Mouse (Mus musculus) 416B (cell line): Measurements from ENCODE around the gene Cox8a.
A peak's percentile ranks its signal among the peaks of the same experiment; 100 is the strongest.

Experiments used
- DNase-seq: peaks from one replicate; pipeline ENCODE4 v3.0.0; 2011; ENCODE audit warnings: low read depth

Gene Cox8a

GRCm38 (mm10) chr19:7185715-7186291 is 31.6 kb downstream of the Cox8a start:
- DNase-seq, result no peak

DNA sequence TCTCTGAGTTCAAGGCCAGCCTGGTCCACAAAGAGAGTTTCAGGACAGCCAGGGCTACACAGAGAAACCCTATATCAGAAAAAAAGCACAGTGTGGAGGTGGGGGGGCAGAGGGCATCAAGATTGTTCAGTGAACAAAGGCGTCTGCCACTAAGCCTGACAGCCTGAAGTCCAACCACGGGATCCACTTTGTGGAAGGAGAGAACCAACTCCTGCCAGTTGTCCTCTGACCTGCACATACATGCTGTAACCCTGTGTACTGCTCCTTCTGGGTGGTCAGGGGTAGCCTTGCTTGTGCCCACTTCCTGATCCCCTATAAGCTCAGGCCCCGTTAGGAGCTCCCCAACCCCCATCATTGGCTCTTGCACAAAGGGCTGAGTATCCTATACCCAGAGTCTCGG is 32.4 kb downstream of the Cox8a start:
- DNase-seq, result no peak

GRCm38 (mm10) chr19:7183419-7183818 is 34.0 kb downstream of the Cox8a start:
- DNase-seq, result no peak

DNA sequence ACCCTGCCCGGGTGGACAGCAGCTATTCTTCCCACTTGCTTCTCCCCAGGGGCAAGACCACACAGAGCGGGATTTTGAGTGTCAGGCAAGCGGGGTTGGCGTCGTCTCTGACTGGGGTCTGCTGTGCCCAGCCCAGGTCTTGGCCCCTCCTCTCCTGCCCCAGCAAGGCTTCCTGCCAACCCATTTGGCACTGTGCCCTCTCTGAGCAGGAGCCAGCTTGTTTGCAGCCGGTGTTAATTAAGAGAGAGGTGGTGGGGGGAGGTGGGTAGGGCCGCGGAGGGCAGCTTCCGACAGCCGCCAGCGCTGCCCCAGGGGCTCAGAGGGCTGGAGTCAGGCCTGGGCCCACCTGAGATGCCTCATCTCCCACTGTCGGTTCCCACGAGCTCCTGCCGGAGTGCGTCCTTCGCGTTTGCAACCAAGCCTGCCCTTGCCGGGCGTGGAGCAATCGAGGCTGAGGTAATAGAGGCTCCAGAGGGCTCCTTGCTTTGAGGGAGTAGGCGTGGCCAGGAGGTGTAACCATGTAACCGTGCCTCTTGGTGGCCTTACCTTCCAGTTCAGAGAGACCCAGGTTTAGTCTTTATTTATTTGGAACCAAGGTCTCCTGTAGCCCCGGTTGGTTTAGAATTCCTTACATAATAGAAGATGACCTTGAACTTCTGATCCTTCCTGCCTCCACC is 35.0 kb downstream of the Cox8a start:
- peak; percentile 33 for DNase-seq

- DNase-seq, result no peak
Measured at GRCm38 (mm10) chr19:7181496-7181895, 35.9 kb downstream of the Cox8a start.

GRCm38 (mm10) chr19:7180756-7181405 is 36.5 kb downstream of the Cox8a start:
- no peak for DNase-seq

GRCm38 (mm10) chr19:7178841-7179452 is 38.5 kb downstream of the Cox8a start:
- no peak for DNase-seq

DNA sequence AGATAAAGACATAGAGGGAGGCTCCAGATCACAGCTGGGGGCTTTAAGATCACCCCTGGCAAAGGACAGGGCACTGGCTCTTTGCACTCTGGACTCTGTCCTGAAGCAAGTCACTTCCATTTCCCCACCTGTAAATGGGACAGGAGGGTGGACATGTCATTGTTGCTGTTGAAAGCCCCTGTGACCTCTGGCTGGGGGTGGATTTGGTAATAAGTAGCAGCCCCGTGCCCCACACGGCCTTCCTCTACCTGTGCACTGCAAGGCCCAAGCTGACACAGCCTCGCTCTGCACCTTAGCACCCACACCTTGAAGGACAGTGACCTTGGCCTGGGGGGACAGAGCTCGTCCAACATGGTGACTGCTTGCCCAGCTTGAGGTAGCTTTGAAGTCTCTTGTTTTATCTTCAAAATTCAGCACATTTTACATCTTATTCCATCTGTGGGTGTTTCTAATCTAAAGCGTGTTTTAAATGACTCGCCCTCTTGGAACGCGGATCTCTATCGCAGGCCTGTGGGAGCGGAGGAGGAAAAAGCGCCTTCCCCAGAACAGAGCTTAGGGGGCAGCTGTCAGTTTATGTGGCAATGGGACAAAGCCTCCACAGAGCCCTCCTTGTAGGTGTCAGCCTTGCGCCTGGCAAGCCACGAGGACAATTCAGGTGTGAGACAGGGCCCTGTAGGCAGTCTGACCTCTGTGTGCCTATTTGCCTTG is 39.5 kb downstream of the Cox8a start:
- DNase-seq, result no peak

DNA sequence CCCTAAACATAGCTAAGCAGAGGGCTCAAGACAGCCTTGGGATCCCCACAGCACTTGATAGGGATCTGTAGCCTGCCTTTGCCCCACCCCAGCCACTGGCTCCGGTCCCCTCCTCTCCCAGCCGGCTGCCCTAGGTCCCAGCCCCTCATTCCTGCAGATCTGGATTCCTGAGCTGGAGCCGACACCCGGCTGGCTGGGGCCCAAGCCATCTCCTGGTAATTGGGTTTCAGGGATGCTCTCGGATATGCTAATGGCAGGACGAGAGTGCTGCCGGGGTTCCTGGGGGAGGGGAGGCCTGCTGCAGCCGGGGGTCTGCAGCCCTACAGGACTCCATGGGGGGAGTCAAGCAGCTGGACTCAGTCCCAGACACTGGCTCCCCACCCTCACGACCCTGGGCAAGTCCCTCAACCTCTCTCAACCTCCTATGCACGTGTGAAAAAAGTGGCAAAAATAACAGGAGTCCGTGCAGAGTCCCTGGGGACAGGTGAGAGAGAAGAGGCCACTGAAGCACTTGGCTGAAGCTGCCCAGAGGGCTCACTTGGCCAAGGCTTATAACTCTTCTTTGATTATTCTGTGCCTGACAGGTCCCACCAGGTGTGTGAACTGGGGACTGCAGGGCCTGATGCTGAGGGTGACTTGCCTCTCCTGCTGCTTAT is 41.2 kb downstream of the Cox8a start:
- no peak for DNase-seq

- DNase-seq, result no peak
Measured at GRCm38 (mm10) chr19:7172051-7172866, 45.2 kb downstream of the Cox8a start.

- no peak for DNase-seq
Measured at GRCm38 (mm10) chr19:7171447-7171846, 46.0 kb downstream of the Cox8a start.

DNA sequence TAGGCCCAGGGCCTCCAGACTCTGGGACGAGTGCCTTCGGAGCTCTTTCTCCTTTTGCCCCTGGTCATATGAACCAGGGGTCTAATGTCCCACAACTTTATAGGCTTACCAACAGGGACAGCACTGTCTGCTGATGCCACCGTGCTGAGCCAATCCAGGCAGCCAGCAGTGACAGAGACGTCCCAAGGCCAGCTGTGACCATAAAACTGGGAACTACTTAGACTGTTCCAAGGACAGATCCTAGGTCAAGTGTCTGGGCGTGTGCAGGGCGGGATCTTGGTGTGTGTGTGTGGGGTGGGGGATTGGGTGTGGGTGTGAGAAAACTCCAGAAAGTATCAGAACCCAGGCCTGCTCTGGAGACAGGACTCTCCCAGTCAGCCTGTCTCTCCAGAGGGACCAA is 46.5 kb downstream of the Cox8a start:
- no peak for DNase-seq

GRCm38 (mm10) chr19:7168423-7168822 is 49.0 kb downstream of the Cox8a start:
- no peak for DNase-seq

GRCm38 (mm10) chr19:7166767-7167166 is 50.6 kb downstream of the Cox8a start:
- no peak for DNase-seq

- DNase-seq, result no peak
Measured at GRCm38 (mm10) chr19:7166200-7166711, 51.2 kb downstream of the Cox8a start.

GRCm38 (mm10) chr19:7165509-7166199 is 51.8 kb downstream of the Cox8a start:
- no peak for DNase-seq
